Mouse (Mus musculus) olfactory bulb, adult 2 months (tissue): ENCODE measurements around the gene Gm5901. TPM values are rescaled to one million over a fixed set of nuclear protein-coding genes. Genes with fewer than 3 reads are reported as not detected.
A peak's percentile ranks its signal among the peaks of the same experiment; 100 is the strongest.

ENCODE experiments used
- H3K27ac ChIP-seq: fragments of 200-500 bp; 2 replicates; pipeline ENCODE4 v1.5.1; 2012; ENCODE audit warnings: low read depth, low read length; ENCODE audit not compliant: insufficient read depth
- H3K4me1 ChIP-seq: fragments of 200-500 bp; 2 replicates; pipeline ENCODE4 v1.6.1; 2012; ENCODE audit warnings: low read length; ENCODE audit not compliant: control insufficient read depth, insufficient read depth
- H3K4me3 ChIP-seq: fragments of 200-500 bp; 2 replicates; pipeline ENCODE4 v1.5.1; 2012; ENCODE audit warnings: mild to moderate bottlenecking, low read depth, low read length, moderate library complexity; ENCODE audit not compliant: insufficient read depth
- CTCF ChIP-seq: fragments of 200-500 bp; IDR thresholded peaks from 2 replicates; pipeline ENCODE4 v1.5.1; 2012; ENCODE audit warnings: low read depth, mild to moderate bottlenecking, low read length, moderate library complexity; ENCODE audit not compliant: insufficient read depth
- POLR2A ChIP-seq: fragments of 200-500 bp; IDR thresholded peaks from 2 replicates; pipeline ENCODE4 v1.6.1; 2012; ENCODE audit warnings: mild to moderate bottlenecking, low read depth, low read length, moderate library complexity; ENCODE audit not compliant: insufficient read depth
- WGBS: fragments of 180-500 bp; shearing (Covaris S2); methylation state at CpG from one replicate; pipeline ENCODE4 v1.1.7; 2018; 5-methylcytosine and 5-hydroxymethylcytosine counted together
- polyA plus RNA-seq: library from polyadenylated mRNA; stranded (reverse); fragments of >200 nt; gene quantifications from 2 replicates; pipeline ENCODE4 v1.2.4, GENCODE M21; 2012; ENCODE audit warnings: low replicate concordance; ENCODE audit not compliant: missing spikeins, insufficient read depth, insufficient read length

Gene Gm5901
- polyA plus RNA-seq, 1 experiment = not detected

GRCm38 (mm10) chr7:105420903-105421302 lies 46.1 kb downstream of the Gm5901 start:
- 25% methylated on average over 2 of the region's 2 CpGs for WGBS
- Histone ChIP-seq H3K4me1 (peaks cover 14% of the 10 kb centered on the region), H3K4me3 (no peak overlapping the region), H3K27ac (no peak overlapping the region; the same call in 1 of the 2 replicates)
- TF ChIP-seq CTCF = no peak
- no peak for TF ChIP-seq POLR2A

DNA sequence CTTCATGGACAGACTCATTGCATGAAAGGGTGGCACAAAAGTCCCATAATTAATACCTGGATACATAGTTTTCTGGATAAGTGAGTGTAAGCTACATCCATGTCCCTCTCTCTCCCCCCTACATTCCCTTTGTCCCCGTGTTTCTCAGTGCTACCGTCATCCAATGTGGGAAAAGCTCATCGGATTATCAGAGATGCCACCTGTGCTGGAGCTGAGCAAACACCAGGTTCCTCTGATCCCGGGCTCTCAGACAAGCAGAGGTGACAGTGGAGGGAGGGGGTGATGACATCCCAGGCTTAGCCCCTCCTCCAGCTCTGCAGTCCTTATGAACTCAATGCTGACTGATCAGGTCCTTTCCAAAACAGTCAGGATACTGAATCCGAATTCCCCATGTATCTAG lies 49.5 kb downstream of the Gm5901 start:
- TF ChIP-seq POLR2A = no peak
- no peak for TF ChIP-seq CTCF
- no peak overlapping the region for H3K27ac ChIP-seq
- H3K4me1 ChIP-seq = peaks cover 15% of the 10 kb centered on the region
- no peak overlapping the region for H3K4me3 ChIP-seq
- 58% methylated on average over 5 of the region's 5 CpGs for WGBS

GRCm38 (mm10) chr7:105425424-105426043 lies 50.7 kb downstream of the Gm5901 start, which contains the start of gene Cckbr:
Gene Cckbr, plus strand, starts transcription at chr7:105425731.
- H3K4me1 ChIP-seq = peaks cover 15% of the 10 kb centered on the region
- 3% methylated on average over 31 of the region's 31 CpGs for WGBS
- 0 out of 2 replicates have a peak, but pooled peaks have one; percentile 1 for TF ChIP-seq CTCF
- TF ChIP-seq POLR2A = no peak
- H3K27ac ChIP-seq = peak within 1 kb of the TSS; percentile 72
- peak within 1 kb of the TSS; percentile 57 for H3K4me3 ChIP-seq

DNA sequence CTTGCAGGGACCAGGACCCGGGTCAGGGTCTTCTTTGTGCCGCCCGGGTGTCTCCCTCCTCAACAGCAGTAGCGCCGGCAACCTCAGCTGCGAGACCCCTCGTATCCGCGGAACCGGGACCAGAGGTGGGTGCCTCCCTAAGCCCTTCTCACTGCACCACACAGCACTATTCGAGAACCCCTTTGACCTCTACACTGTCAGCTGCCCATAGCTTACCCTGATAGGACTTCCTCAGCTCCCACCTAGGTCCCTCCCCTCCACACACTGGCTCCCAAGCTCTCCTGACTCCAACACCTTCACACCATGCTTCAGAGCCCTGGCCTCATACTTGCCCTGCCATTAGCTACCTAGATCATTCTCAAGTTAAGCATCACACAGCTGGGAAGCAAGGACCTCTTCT lies 51.2 kb downstream of the Gm5901 start:
- H3K4me3 ChIP-seq = peak overlapping the region; percentile 57
- H3K27ac ChIP-seq = peak overlapping the region; percentile 72
- WGBS = under 1% methylated on average over 11 of the region's 11 CpGs
- TF ChIP-seq POLR2A (no peak), CTCF (no peak)
- peaks cover 15% of the 10 kb centered on the region for H3K4me1 ChIP-seq

Other genes starting within 250 kb of the Gm5901 start
- not detected in 2 replicates for gene Olfr683, start 228.0 kb upstream of the Gm5901 start, polyA plus RNA-seq
- not detected in 2 replicates for gene Olfr684, start 211.4 kb upstream of the Gm5901 start, polyA plus RNA-seq
- not detected in 2 replicates for gene Olfr685, start 189.0 kb upstream of the Gm5901 start, polyA plus RNA-seq
- gene Olfr686, start 167.6 kb upstream of the Gm5901 start, polyA plus RNA-seq = not detected in 2 replicates
- gene Olfr688, start 86.9 kb upstream of the Gm5901 start, polyA plus RNA-seq = not detected in 2 replicates
- not detected in 2 replicates for gene Olfr689, start 63.9 kb upstream of the Gm5901 start, polyA plus RNA-seq
- gene Olfr690, start 40.9 kb upstream of the Gm5901 start, polyA plus RNA-seq = not detected in 2 replicates
- gene Olfr691, start 32.8 kb upstream of the Gm5901 start, polyA plus RNA-seq = not detected in 2 replicates
- gene Olfr692, start 6.8 kb upstream of the Gm5901 start, polyA plus RNA-seq = not detected in 2 replicates
- not detected in 2 replicates for gene Fam160a2, start 25.0 kb downstream of the Gm5901 start, polyA plus RNA-seq
- not detected in 2 replicates for gene Cnga4, start 29.5 kb downstream of the Gm5901 start, polyA plus RNA-seq
- not detected in 2 replicates for gene Cckbr, start 50.7 kb downstream of the Gm5901 start, polyA plus RNA-seq
- not detected in 2 replicates for gene Cavin3, start 107.3 kb downstream of the Gm5901 start, polyA plus RNA-seq
- gene Smpd1, start 179.3 kb downstream of the Gm5901 start, polyA plus RNA-seq = not detected in 2 replicates
- not detected in 2 replicates for gene Apbb1, start 206.6 kb downstream of the Gm5901 start, polyA plus RNA-seq
- gene Hpx, start 225.1 kb downstream of the Gm5901 start, polyA plus RNA-seq = not detected in 2 replicates